Mouse (Mus musculus) retina, postnatal 7 days (tissue): ENCODE measurements at regions not wholly inside any gene's neighbourhood (a gene's known extent, or its start where the extent isn't known, plus 50 kb on each side); places are given as distances from the start of the nearest gene placed in this dataset.

Experiments
- DNase-seq: peaks from one replicate; pipeline ENCODE4 v3.0.0-alpha.2; 2012; ENCODE audit warnings: low read depth, low spot score

- no peak for DNase-seq
Measured at GRCm38 (mm10) chr2:128430776-128431291, 160.2 kb upstream of the Spdye4c start.

- no peak for DNase-seq
Measured at GRCm38 (mm10) chr2:128431751-128432150, 159.3 kb upstream of the Spdye4c start.

DNA sequence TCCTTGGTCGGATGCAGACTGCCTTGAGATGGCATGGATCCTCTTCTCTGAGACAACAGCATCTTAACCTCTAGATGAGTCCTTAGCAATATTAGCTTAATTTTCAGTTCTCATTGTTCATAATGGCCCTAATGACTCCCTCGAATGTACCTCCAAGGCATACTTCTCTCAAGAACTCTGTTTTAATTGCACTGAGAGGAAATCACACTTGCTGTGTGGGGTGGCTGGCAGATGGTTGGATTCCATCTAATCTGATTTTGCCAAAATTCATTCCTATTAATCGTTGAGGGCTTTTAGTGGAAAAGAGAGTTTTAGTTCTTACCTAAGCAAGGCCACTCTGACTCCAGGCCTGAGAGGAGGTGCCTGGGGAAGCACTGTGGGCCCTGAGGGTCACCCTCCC, 158.3 kb upstream of the Spdye4c start:
- DNase-seq: no peak

GRCm38 (mm10) chr2:128433553-128434081, 157.4 kb upstream of the Spdye4c start:
- DNase-seq: no peak

GRCm38 (mm10) chr2:128434200-128434977, 156.6 kb upstream of the Spdye4c start:
- DNase-seq: no peak

DNA sequence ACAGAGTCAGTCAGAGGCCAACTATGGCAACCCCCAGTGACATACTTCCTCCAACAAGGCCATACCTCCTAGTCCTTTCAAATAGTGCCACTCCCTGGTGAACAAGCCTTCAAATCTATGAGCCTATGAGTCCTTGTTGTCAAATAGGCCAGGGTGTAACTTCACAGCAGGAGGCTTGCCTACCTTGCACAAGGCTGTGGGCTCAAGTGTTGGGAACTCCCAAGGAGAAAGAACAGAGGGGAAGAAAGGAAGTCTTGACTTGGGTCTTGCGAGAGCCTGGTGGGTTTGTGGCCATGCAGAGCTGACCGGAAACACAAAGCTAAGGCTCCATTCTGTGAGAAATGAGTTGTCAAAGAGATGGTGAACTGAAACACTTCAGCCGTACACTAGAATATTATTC, 154.6 kb upstream of the Spdye4c start:
- DNase-seq: no peak

- no peak for DNase-seq
Measured at GRCm38 (mm10) chr2:128437698-128438097, 153.3 kb upstream of the Spdye4c start.

DNA sequence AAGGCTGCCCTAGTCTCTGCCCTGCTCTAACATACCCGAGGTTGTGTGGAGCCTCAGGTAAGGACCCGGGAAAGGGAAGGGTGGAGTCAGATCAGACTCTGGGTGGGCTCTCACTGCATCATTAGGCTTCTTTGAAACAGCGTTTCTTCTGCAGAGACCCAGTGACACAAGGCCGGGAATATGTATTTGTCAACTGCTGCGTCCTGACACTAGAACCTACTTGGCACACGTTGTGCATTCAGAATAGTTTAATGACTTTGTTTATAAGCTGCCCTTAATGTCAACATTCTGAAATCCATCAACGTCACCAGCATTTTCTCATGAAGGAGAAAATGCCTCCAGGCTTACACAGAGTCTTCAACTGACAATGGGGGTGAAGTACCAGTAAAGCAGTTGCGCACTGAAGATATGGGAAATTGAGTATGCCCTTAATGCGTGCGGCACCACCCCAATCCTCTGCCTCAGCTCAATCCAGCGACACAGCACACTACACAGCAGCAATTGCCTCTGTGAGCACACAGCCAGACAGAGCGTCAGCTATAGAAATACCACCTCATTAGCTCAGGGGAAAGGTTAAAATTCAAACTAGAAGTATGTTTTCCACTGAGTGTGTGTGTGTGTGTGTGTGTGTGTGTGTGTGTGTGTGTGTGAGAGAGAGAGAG, 152.7 kb upstream of the Spdye4c start:
- DNase-seq: no peak

- DNase-seq: no peak
Measured at GRCm38 (mm10) chr2:128438897-128439296, 152.1 kb upstream of the Spdye4c start.

DNA sequence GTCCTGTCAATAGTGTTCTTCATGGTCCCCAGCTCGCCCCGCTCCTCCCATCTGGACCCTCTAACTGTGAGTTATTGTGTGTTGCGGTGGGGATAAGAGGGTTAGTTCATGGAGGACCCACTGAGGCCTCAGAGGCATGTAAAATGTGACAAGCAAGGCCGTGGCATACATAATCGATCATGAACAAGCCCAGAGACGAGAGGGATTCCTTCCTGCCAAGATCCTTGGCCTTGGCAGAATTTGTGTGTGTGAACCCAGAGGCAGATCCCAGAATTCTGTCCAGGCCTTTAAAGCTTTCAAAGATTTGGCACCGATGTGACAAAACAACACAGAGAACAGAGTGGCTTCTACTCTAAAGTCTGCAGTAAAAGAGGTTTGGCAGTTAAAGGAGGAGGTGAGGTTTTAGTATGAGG, 146.4 kb upstream of the Spdye4c start:
- DNase-seq: no peak

- no peak for DNase-seq
Measured at GRCm38 (mm10) chr2:128445443-128445842, 145.6 kb upstream of the Spdye4c start.

- DNase-seq: no peak
Measured at GRCm38 (mm10) chr2:128449294-128449693, 141.7 kb upstream of the Spdye4c start.

GRCm38 (mm10) chr2:128450045-128450444, 141.0 kb upstream of the Spdye4c start:
- DNase-seq: no peak

DNA sequence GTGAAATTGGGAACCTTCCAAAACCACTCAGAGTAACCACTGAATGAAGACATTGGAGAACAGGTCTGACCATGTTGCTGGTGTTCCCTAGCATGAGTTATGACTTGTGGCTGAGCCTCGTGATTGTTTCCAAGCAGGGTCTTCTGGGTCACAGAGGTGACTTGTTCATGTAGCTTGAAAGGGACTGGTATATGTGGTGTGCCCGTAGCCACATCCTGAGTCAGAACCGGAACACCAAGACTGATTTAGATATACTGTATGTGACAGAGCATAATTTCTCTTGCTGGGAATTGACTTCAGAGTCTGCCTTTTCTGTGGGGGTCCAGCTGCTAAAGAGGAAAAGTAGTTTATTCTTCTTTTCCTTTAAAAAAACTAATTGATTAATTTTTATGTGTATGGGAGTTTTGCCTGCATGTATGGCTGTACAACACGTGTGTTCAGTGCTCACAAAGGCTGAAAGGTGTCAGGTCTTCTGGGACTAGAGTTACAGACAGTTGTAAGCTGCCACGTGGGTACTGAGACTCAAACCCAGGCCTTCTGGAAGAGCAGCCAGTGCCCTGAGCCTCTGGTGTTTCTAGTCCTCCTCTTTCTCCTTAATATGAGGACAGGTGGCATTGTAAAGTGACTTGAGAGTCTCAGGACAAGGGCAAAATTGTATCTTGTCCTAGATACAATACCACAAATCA, 139.3 kb upstream of the Spdye4c start:
- no peak for DNase-seq

DNA sequence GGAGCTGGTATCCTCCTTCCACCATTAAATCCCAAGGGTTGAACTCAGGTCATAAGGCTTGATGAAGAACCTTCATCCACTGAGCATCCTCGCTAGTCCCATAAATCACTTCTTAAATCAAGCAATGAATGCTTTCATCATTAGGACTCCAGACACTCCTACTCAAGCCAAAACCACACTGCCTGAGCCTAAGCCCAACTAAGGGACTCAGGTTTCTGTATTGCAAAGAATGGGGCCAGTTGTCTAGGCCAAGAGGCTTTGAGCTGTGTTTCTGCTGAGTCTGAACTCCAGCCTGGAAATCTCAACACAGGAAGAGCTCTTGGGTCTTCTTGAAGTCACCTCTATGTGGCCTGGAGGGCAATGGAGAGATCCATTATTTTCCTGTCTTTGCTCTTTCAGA, 138.4 kb upstream of the Spdye4c start:
- no peak for DNase-seq

DNA sequence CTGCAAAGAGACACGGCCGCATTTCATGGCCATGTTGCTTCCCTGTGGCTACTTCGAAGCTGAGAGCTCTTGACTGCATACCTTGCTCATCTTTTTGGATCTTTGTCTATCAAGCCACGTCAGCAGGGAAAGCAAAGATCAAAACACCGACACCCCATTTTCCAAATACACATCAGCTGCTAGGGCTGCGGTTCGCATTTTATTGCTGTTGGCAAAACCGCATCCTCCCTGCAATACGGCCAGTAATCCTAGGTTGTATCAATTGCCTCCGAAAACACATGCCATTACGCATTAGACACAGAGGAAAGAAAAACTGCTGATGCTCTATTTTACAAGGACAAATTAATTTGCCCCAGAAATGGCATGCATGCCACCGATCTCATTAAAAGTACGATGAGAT, 136.5 kb upstream of the Spdye4c start:
- no peak for DNase-seq

GRCm38 (mm10) chr2:128457591-128458209, 133.3 kb upstream of the Spdye4c start:
- DNase-seq: no peak

DNA sequence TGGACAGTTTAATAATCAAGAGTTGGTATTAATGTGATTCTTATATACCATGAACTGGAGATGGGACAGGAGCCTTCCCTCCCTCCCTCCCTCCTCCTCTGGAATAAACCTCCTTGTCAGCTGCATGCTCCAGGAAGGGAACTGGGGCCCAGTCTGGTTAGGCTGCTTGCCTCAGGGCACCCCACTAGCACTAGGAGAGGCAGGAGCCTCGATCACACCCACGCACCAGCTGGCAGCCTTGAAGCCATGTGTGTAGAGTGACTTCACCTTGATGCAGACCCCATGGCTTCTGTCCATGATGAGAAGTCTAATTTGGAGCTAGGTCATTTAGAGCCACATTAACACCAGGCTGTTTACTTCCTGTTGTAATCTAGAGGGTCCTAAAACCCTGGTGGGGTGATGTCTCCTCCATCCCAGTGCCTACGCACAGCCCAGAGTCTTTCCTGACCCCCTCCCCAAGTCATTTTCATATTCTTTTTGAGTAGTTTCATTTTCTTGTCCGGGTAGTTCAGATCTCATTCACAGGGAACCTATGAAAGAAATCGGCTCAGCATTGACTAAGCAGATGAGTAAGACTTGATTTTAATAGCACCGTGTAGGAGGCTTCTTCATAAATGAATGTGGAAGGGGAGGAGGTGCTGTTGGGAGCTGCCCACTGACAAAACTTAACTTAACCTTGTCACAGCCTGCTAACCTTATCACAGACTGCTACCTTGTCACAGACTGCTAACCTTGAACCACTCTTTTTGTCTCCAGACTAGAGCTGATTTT, 125.6 kb upstream of the Spdye4c start:
- DNase-seq: no peak

GRCm38 (mm10) chr2:128467490-128468245, 123.3 kb upstream of the Spdye4c start:
- DNase-seq: no peak

DNA sequence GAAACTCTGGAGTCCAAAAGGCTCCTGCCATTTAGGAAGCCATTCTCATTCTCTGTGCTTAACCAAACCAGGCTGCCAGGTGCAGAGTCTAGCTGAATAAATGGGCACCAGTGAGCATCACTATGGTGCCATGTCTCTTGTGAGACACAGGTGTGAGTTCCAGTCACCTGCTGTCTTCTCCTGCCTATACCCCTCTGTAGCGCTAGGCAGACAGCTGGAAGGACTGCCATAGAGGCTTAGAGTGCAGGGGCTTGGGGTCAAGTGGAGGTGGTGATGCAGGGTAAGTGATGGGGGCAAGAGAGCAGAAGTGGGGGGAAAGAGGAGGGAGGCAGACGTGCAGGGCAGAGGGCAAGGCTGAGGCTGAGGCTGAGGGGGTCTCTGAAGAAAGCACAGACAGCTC, 122.7 kb upstream of the Spdye4c start:
- no peak for DNase-seq
